7 mouse cellular contexts compared by ENCODE assay signal in genomic region chr11:67112851-67113202, GRCm38 (mm10). TPM values are rescaled to one million over a fixed set of nuclear protein-coding genes. Genes with fewer than 3 reads are reported as not detected.
A peak's percentile ranks its signal among the peaks of the same experiment; 100 is the strongest.
DNase-seq lines count a peak whose midpoint lies in the region; ATAC-seq lines count a peak whose summit lies in the region.

No protein-coding gene starts in this region.

- DNase-seq in NIH3T3 (ENCODE audit: low read depth): peak; percentile 87
- peak; percentile 87 to 91 for DNase-seq in cerebellum, postnatal 10 days
- peak; percentile 62 to 66 for DNase-seq in gastrocnemius, postnatal 36 days
- peak; percentile 88 to 89 for DNase-seq in layer of hippocampus, postnatal 10 days (ENCODE audit: low spot score in 2 of 2)
- DNase-seq in right cerebral cortex, postnatal 4 days: peak; percentile 88

- intact Hi-C loops in gastrocnemius, postnatal 36 days (cut with DNase I): loop anchor here (2.0 kb wide), 1 partner anchor 124 kb away; no protein-coding TSS in a partner anchor

- ATAC-seq in CD4-positive, CD25-positive, alpha-beta regulatory T cell, adult 4 months: peak; percentile 34
- ATAC-seq in megakaryocyte, adult 5-6 weeks (ENCODE audit: poor library complexity, severe bottlenecking): peak; percentile 68

RNA-seq across cellular contexts. Expression of gene Myh3, which starts 34.7 kb away (rescaled TPM):
- polyA plus RNA-seq in CD4-positive, CD25-positive, alpha-beta regulatory T cell, adult 4 months (2017; shearing (Covaris generic)): under 1 TPM; 0.12 to 0.23 TPM
- 10 to 100 TPM in 1 of 2 experiments, 1 to 10 TPM in 1; 7.7 to 11.8 TPM for total RNA-seq in gastrocnemius, postnatal 36 days (2021)
- 1 to 10 TPM; 1.1 to 1.5 TPM for total RNA-seq in layer of hippocampus, postnatal 10 days (2021)
- 0.07 TPM in 1 of 2 replicates, not detected in the other for total RNA-seq in megakaryocyte, adult 5-6 weeks (2015)
- total RNA-seq in megakaryocyte, adult 5-6 weeks (2017): not detected in 2 replicates

RNA-seq across cellular contexts. Expression of gene Myh2, which starts 58.0 kb away (rescaled TPM):
- not detected for polyA plus RNA-seq in CD4-positive, CD25-positive, alpha-beta regulatory T cell, adult 4 months (2017; shearing (Covaris generic))
- 1,000 to 10,000 TPM; 1,281 to 1,857 TPM for total RNA-seq in gastrocnemius, postnatal 36 days (2021)
- total RNA-seq in layer of hippocampus, postnatal 10 days (2021): under 1 TPM; 0.25 to 0.48 TPM
- not detected in 2 replicates for total RNA-seq in megakaryocyte, adult 5-6 weeks (2015)
- total RNA-seq in megakaryocyte, adult 5-6 weeks (2017): not detected in 2 replicates

Comparison
In these comparisons a context has a peak if more than half of its experiments do, and no peak if none do; other contexts are left out.
1. Peak in every context shown above with its lines: DNase-seq and ATAC-seq.
2. RNA of gene Myh2, which starts 58.0 kb away (total RNA-seq): 1,281 to 1,857 TPM in gastrocnemius, postnatal 36 days; 0.25 to 0.48 TPM in layer of hippocampus, postnatal 10 days and not detected in megakaryocyte, adult 5-6 weeks; every median in the first group is over 100 times any median in the second.